Mouse (Mus musculus) hindbrain, embryonic 14.5 days (tissue): ENCODE measurements around the gene Phospho2. TPM values are rescaled to one million over a fixed set of nuclear protein-coding genes. Genes with fewer than 3 reads are reported as not detected.
A peak's percentile ranks its signal among the peaks of the same experiment; 100 is the strongest.
"Not testable (repeated sequence)": the region's sequence is repeated elsewhere in the genome, so short reads cannot be mapped to it uniquely, and the experiment has no call there.

ENCODE experiments used
- ATAC-seq: fragments of 200-750 bp; cut with Nextera tagmentation; 2 replicates; pipeline ENCODE4 v1.8.0; 2017; ENCODE audit warnings: moderate number of reproducible peaks, mild to moderate bottlenecking, moderate TSS enrichment, moderate library complexity; ENCODE audit not compliant: low FRiP score
- DNase-seq: peaks from one replicate; pipeline ENCODE4 v3.0.0-alpha.2; 2015; ENCODE audit warnings: low spot score
- H3K27ac ChIP-seq: fragments of 300-500 bp; sonication (generic); 2 replicates; pipeline ENCODE4 v1.5.1; 2014; ENCODE audit warnings: mild to moderate bottlenecking, moderate library complexity
- H3K27me3 ChIP-seq: fragments of 300-500 bp; sonication (generic); 2 replicates; pipeline ENCODE4 v1.6.1; 2014; ENCODE audit warnings: mild to moderate bottlenecking, low read length, mixed read lengths; ENCODE audit not compliant: control insufficient read depth, insufficient read depth
- H3K36me3 ChIP-seq: fragments of 300-500 bp; sonication (generic); replicated peaks from 2 replicates; pipeline ENCODE4 v1.6.1; 2014; ENCODE audit not compliant: control insufficient read depth, insufficient read depth
- H3K4me1 ChIP-seq: fragments of 300-500 bp; sonication (generic); replicated peaks from 2 replicates; pipeline ENCODE4 v1.6.1; 2014; ENCODE audit warnings: antibody characterized with exemption, low read length, mixed read lengths; ENCODE audit not compliant: control insufficient read depth, insufficient read depth
- H3K4me2 ChIP-seq: fragments of 300-500 bp; sonication (generic); replicated peaks from 2 replicates; pipeline ENCODE4 v1.6.1; 2014; ENCODE audit warnings: mild to moderate bottlenecking, moderate library complexity
- H3K4me3 ChIP-seq: fragments of 300-500 bp; sonication (generic); replicated peaks from 2 replicates; pipeline ENCODE4 v1.5.1; 2014; ENCODE audit warnings: mild to moderate bottlenecking, low read length
- H3K9ac ChIP-seq: fragments of 300-500 bp; sonication (generic); 2 replicates; pipeline ENCODE4 v1.6.1; 2014
- H3K9me3 ChIP-seq: fragments of 300-500 bp; sonication (generic); 2 replicates; pipeline ENCODE4 v1.6.1; 2016; ENCODE audit warnings: low read length; ENCODE audit not compliant: control insufficient read depth
- WGBS: fragments of 180-500 bp; shearing (Covaris S2); extraction: QIAGEN DNeasy Blood & Tissue Kit; methylation state at CpG from one replicate; pipeline ENCODE4 v1.1.7; 2014; 5-methylcytosine and 5-hydroxymethylcytosine counted together
- polyA plus RNA-seq: library from polyadenylated mRNA; unstranded; fragments of >200 nt; fragmentation: Nextera tagmentation; extraction: Ambion mirVana; gene quantifications from 2 replicates; pipeline ENCODE4 v1.2.1, GENCODE M21; 2014

Gene Phospho2
- polyA plus RNA-seq, 1 experiment from 2014 or later = 40.2 TPM

- WGBS = under 1% methylated on average over 10 of the region's 10 CpGs
- peak overlapping the region; percentile 70 for H3K4me2 ChIP-seq
- ATAC-seq = no peak
- 0 out of 2 replicates have a peak, but pooled peaks cover 9% of the 10 kb centered on the region for H3K4me1 ChIP-seq
- H3K9ac ChIP-seq = peak overlapping the region; percentile 68; the same call in 1 of the 2 replicates
- no peaks in the 10 kb centered on the region for H3K9me3 ChIP-seq
- peak overlapping the region; percentile 55 for H3K4me3 ChIP-seq
- no peaks in the 10 kb centered on the region for H3K27me3 ChIP-seq
- H3K27ac ChIP-seq = peak overlapping the region; percentile 81; the same call in 1 of the 2 replicates
- peak; percentile 83 for DNase-seq
- H3K36me3 ChIP-seq = peaks cover 32% of the 10 kb centered on the region
These were observed 862 bp downstream of the Phospho2 start for GRCm38 (mm10) chr2:69790285-69790684.

- 0 out of 2 replicates have a peak, but pooled peaks cover 9% of the 10 kb centered on the region for H3K4me1 ChIP-seq
- DNase-seq (no peak), ATAC-seq (no peak)
- peak overlapping the region; percentile 55; the same call in 1 of the 2 replicates for H3K4me3 ChIP-seq
- H3K27ac ChIP-seq = no peak overlapping the region
- 81% methylated on average over 4 of the region's 4 CpGs for WGBS
- peak overlapping the region; percentile 70 for H3K4me2 ChIP-seq
- no peak overlapping the region for H3K9ac ChIP-seq
- H3K27me3 ChIP-seq = no peaks in the 10 kb centered on the region
- H3K9me3 ChIP-seq = no peaks in the 10 kb centered on the region
- H3K36me3 ChIP-seq = peaks cover 37% of the 10 kb centered on the region
These were observed 1.3 kb downstream of the Phospho2 start for GRCm38 (mm10) chr2:69790722-69791121.

GRCm38 (mm10) chr2:69802911-69803312 is 13.5 kb downstream of the Phospho2 start:
- Histone ChIP-seq H3K4me3 (no peak overlapping the region), H3K4me1 (no peaks in the 10 kb centered on the region), H3K27ac (no peak overlapping the region), H3K4me2 (no peak overlapping the region), H3K27me3 (no peaks in the 10 kb centered on the region), H3K9ac (no peak overlapping the region), H3K9me3 (no peaks in the 10 kb centered on the region), H3K36me3 (0 out of 2 replicates have a peak, but pooled peaks cover 1% of the 10 kb centered on the region)
- no peak for DNase-seq
- 66% methylated on average over 5 of the region's 5 CpGs for WGBS
- ATAC-seq = no peak

DNA sequence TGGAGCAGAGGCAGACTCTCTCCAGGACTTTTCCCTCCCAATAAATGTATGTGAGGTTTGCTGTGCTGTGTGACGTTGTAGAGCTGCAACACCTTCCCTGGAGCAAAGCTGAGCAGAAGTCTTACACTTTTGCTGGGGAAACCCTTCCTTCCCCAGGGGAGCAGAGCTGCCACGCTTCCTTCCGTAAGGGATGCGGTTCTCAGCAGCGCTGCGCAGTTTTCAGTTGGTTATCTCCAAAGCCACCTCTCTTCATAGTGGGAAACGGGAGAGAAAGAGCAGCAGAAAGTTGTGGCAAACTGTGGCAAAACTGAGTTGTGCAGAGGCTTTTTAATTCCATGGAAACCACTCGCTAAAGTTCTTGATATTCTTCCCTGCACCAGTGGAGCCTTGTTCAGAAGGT is 14.3 kb downstream of the Phospho2 start:
- Histone ChIP-seq H3K27ac (no peak overlapping the region), H3K9me3 (no peaks in the 10 kb centered on the region), H3K4me1 (no peaks in the 10 kb centered on the region), H3K4me2 (no peak overlapping the region), H3K9ac (no peak overlapping the region), H3K4me3 (no peak overlapping the region), H3K36me3 (no peaks in the 10 kb centered on the region), H3K27me3 (no peaks in the 10 kb centered on the region)
- 72% methylated on average over 8 of the region's 8 CpGs for WGBS
- DNase-seq (no peak), ATAC-seq (no peak)

- WGBS = 91% methylated on average over 7 of the region's 9 CpGs
- H3K27ac ChIP-seq, H3K36me3 ChIP-seq, H3K4me3 ChIP-seq, ATAC-seq, H3K4me2 ChIP-seq, H3K4me1 ChIP-seq, H3K27me3 ChIP-seq, H3K9me3 ChIP-seq, H3K9ac ChIP-seq, DNase-seq: not testable (repeated sequence)
These were observed 15.2 kb downstream of the Phospho2 start for GRCm38 (mm10) chr2:69804663-69805062.

GRCm38 (mm10) chr2:69810169-69810568 is 20.7 kb downstream of the Phospho2 start:
- DNase-seq (no peak), ATAC-seq (no peak)
- Histone ChIP-seq H3K9ac (no peak overlapping the region), H3K4me1 (no peaks in the 10 kb centered on the region), H3K27ac (no peak overlapping the region), H3K36me3 (no peaks in the 10 kb centered on the region), H3K4me3 (no peak overlapping the region), H3K4me2 (no peak overlapping the region), H3K27me3 (no peaks in the 10 kb centered on the region), H3K9me3 (no peaks in the 10 kb centered on the region)
- 76% methylated on average over 15 of the region's 15 CpGs for WGBS

- not testable (repeated sequence) for H3K4me1 ChIP-seq, ATAC-seq
- WGBS = 74% methylated on average over 7 of the region's 7 CpGs
These were observed 21.9 kb downstream of the Phospho2 start for GRCm38 (mm10) chr2:69811349-69811748.

DNA sequence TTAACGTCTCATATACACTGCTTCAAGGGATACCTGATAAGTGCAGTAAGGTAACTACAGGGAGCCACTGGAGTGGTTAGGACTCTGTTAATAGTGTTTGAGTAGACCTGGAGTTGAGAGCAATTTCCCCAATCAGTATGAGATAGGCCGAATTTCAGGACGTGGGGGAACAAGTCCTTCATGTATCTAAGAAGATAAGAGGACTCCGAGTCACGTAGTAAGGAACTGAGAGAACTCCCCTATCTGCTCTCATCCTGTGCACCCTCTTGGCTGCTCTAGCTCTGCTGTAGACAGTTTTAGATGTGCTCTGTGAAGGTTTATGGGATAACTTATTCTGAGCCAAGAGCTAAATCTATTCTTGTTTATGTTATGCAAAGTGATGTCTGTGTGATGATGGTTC is 27.2 kb downstream of the Phospho2 start:
- DNase-seq = no peak
- Histone ChIP-seq H3K9me3 (no peaks in the 10 kb centered on the region), H3K4me1 (0 out of 2 replicates have a peak, but pooled peaks cover under 1% of the 10 kb centered on the region), H3K27ac (no peak overlapping the region), H3K36me3 (no peaks in the 10 kb centered on the region), H3K9ac (no peak overlapping the region), H3K27me3 (no peaks in the 10 kb centered on the region), H3K4me2 (no peak overlapping the region), H3K4me3 (no peak overlapping the region)
- WGBS = 87% methylated on average over 5 of the region's 5 CpGs
- ATAC-seq = no peak

More at GRCm38 (mm10) chr2:69811349-69811748, 21.9 kb downstream of the Phospho2 start:
- not testable (repeated sequence) for H3K27ac ChIP-seq, H3K27me3 ChIP-seq, H3K9ac ChIP-seq, H3K4me3 ChIP-seq, DNase-seq, H3K36me3 ChIP-seq, H3K9me3 ChIP-seq, H3K4me2 ChIP-seq

GRCm38 (mm10) chr2:69818350-69819085 is 29.1 kb downstream of the Phospho2 start:
- Histone ChIP-seq H3K4me3 (no peak overlapping the region), H3K27me3 (no peaks in the 10 kb centered on the region), H3K4me2 (no peak overlapping the region), H3K36me3 (no peaks in the 10 kb centered on the region), H3K9me3 (no peaks in the 10 kb centered on the region), H3K27ac (no peak overlapping the region), H3K4me1 (peaks cover 8% of the 10 kb centered on the region), H3K9ac (no peak overlapping the region)
- no peak for ATAC-seq
- DNase-seq = no peak
- WGBS = 85% methylated on average over 9 of the region's 9 CpGs
